Mouse (Mus musculus): ENCODE measurements around the gene Myo7a. TPM values are rescaled to one million over a fixed set of nuclear protein-coding genes. Genes with fewer than 3 reads are reported as not detected.

The Myo7a gene
- polyA plus RNA-seq, 1 experiment from 2014 or later: 9.7 TPM

- Histone ChIP-seq H3K4me1 (ENCODE audit: control insufficient read depth, insufficient read depth, low read length) (no peaks in the 10 kb centered on the region), H3K27ac (replicated peaks; ENCODE audit: low read depth, low read length) (no peak overlapping the region), H3K9ac (replicated peaks; ENCODE audit: low read length) (no peak overlapping the region), H3K4me2 (ENCODE audit: low read depth, low read length) (no peak overlapping the region), H3K9me3 (replicated peaks; ENCODE audit: control insufficient read depth, low read length) (no peaks in the 10 kb centered on the region), H3K36me3 (replicated peaks; ENCODE audit: control insufficient read depth, insufficient read depth, low read depth, low read length) (no peaks in the 10 kb centered on the region), H3K27me3 (ENCODE audit: control insufficient read depth, insufficient read depth, low read length) (no peaks in the 10 kb centered on the region), H3K4me3 (ENCODE audit: low read depth, low read length) (no peak overlapping the region)
- 40% methylated on average over 2 of the region's 2 CpGs for WGBS
- ATAC-seq (replicated peaks; ENCODE audit: insufficient number of reproducible peaks, low FRiP score, low TSS enrichment, low read depth) (no peak), DNase-seq (ENCODE audit: low spot score) (peak; percentile 21)
Observed at GRCm38 (mm10) chr7:98086346-98086745, 33.0 kb downstream of the Myo7a start.

- Histone ChIP-seq H3K9ac (replicated peaks; ENCODE audit: low read length) (no peak overlapping the region), H3K27ac (replicated peaks; ENCODE audit: low read depth, low read length) (no peak overlapping the region), H3K27me3 (ENCODE audit: control insufficient read depth, insufficient read depth, low read length) (no peaks in the 10 kb centered on the region), H3K4me3 (ENCODE audit: low read depth, low read length) (no peak overlapping the region), H3K36me3 (replicated peaks; ENCODE audit: control insufficient read depth, insufficient read depth, low read depth, low read length) (no peaks in the 10 kb centered on the region), H3K4me1 (ENCODE audit: control insufficient read depth, insufficient read depth, low read length) (no peaks in the 10 kb centered on the region), H3K9me3 (replicated peaks; ENCODE audit: control insufficient read depth, low read length) (no peaks in the 10 kb centered on the region), H3K4me2 (ENCODE audit: low read depth, low read length) (no peak overlapping the region)
- ATAC-seq (replicated peaks; ENCODE audit: insufficient number of reproducible peaks, low FRiP score, low TSS enrichment, low read depth): no peak
- WGBS: 74% methylated on average over 7 of the region's 7 CpGs
- no peak for DNase-seq (ENCODE audit: low spot score)
Observed at GRCm38 (mm10) chr7:98085314-98085713, 34.0 kb downstream of the Myo7a start.

DNA sequence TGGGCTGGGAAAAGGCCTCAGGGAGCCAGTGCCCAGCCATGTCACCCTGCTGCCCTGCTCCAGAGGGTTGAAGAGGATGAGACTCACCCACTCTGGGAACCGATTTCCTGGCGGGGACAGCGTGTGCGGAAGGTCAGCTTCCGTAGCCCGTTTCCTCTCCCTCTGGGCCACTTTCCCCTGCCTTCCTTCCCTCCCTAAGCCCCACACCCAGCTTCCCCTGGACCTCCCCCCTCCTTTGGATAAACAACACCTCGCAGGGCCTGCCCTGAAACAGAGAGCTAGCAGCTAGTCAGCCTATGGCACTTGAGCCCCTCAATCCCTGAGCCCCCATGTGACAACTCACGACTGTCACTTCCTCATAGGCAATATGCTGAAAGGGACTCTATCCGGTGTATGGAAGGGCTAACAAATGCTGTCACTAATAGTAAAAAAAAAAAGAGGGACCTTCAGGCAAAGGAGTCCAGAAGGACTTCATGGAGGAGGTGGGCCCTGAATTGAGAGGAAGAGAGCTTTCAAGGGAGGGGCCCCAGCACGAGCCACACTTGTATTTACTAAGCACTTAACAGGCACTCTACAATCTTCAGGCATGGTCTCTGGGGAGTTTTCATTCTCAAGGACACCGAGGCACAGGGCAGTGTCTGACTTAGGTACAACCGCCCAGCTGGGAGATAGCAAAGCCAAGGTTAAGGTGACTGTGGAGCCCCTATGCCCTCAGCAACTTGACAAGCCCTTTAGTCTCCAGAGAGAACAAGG is 34.6 kb downstream of the Myo7a start:
- Histone ChIP-seq H3K36me3 (replicated peaks; ENCODE audit: control insufficient read depth, insufficient read depth, low read depth, low read length) (no peaks in the 10 kb centered on the region), H3K4me2 (ENCODE audit: low read depth, low read length) (no peak overlapping the region), H3K9ac (replicated peaks; ENCODE audit: low read length) (no peak overlapping the region), H3K27me3 (ENCODE audit: control insufficient read depth, insufficient read depth, low read length) (no peaks in the 10 kb centered on the region), H3K4me3 (ENCODE audit: low read depth, low read length) (no peak overlapping the region), H3K9me3 (replicated peaks; ENCODE audit: control insufficient read depth, low read length) (no peaks in the 10 kb centered on the region), H3K27ac (replicated peaks; ENCODE audit: low read depth, low read length) (no peak overlapping the region), H3K4me1 (ENCODE audit: control insufficient read depth, insufficient read depth, low read length) (no peaks in the 10 kb centered on the region)
- no peak for DNase-seq (ENCODE audit: low spot score)
- WGBS: 44% methylated on average over 12 of the region's 12 CpGs
- ATAC-seq (replicated peaks; ENCODE audit: insufficient number of reproducible peaks, low FRiP score, low TSS enrichment, low read depth): no peak

DNA sequence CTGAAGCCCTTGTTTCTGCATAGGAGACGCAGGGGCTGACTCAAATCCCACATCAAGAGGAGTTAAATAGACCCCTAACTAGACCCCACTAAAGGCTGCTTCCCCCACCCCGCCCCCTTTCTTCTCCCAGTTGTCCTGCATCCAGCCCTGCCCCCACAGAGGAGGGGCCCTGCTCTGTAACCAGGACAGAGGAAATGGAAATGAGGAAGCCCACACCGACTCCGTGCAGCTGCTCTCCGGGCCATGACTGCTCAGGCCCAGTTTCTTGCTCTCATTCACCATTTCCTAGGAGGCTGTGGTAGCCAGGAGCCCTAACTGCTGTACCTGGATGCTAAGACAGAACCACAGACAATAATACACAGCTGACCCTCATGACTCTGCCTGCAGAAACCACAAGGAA is 36.9 kb downstream of the Myo7a start:
- Histone ChIP-seq H3K36me3 (replicated peaks; ENCODE audit: control insufficient read depth, insufficient read depth, low read depth, low read length) (no peaks in the 10 kb centered on the region), H3K9me3 (replicated peaks; ENCODE audit: control insufficient read depth, low read length) (no peaks in the 10 kb centered on the region), H3K4me2 (ENCODE audit: low read depth, low read length) (no peak overlapping the region), H3K27ac (replicated peaks; ENCODE audit: low read depth, low read length) (no peak overlapping the region), H3K4me3 (ENCODE audit: low read depth, low read length) (no peak overlapping the region), H3K4me1 (ENCODE audit: control insufficient read depth, insufficient read depth, low read length) (no peaks in the 10 kb centered on the region), H3K27me3 (ENCODE audit: control insufficient read depth, insufficient read depth, low read length) (no peaks in the 10 kb centered on the region), H3K9ac (replicated peaks; ENCODE audit: low read length) (no peak overlapping the region)
- ATAC-seq (replicated peaks; ENCODE audit: insufficient number of reproducible peaks, low FRiP score, low TSS enrichment, low read depth) (no peak), DNase-seq (ENCODE audit: low spot score) (no peak)
- WGBS: 22% methylated on average over 5 of the region's 5 CpGs

- no peaks in the 10 kb centered on the region for H3K9me3 ChIP-seq (replicated peaks; ENCODE audit: control insufficient read depth, low read length)
- H3K4me3 ChIP-seq (ENCODE audit: low read depth, low read length): no peak overlapping the region
- DNase-seq (ENCODE audit: low spot score): no peak
- H3K36me3 ChIP-seq (replicated peaks; ENCODE audit: control insufficient read depth, insufficient read depth, low read depth, low read length): no peaks in the 10 kb centered on the region
- 92% methylated on average over 11 of the region's 11 CpGs for WGBS
- H3K4me2 ChIP-seq (ENCODE audit: low read depth, low read length): no peak overlapping the region
- H3K9ac ChIP-seq (replicated peaks; ENCODE audit: low read length): no peak overlapping the region
- no peak overlapping the region for H3K27ac ChIP-seq (replicated peaks; ENCODE audit: low read depth, low read length)
- H3K4me1 ChIP-seq (ENCODE audit: control insufficient read depth, insufficient read depth, low read length): no peaks in the 10 kb centered on the region
- H3K27me3 ChIP-seq (ENCODE audit: control insufficient read depth, insufficient read depth, low read length): no peaks in the 10 kb centered on the region
- ATAC-seq (replicated peaks; ENCODE audit: insufficient number of reproducible peaks, low FRiP score, low TSS enrichment, low read depth): no peak
Observed at GRCm38 (mm10) chr7:98077453-98077852, 41.9 kb downstream of the Myo7a start.

- H3K4me1 ChIP-seq (ENCODE audit: control insufficient read depth, insufficient read depth, low read length): no peaks in the 10 kb centered on the region
- DNase-seq (ENCODE audit: low spot score) (peak; percentile 91), ATAC-seq (replicated peaks; ENCODE audit: insufficient number of reproducible peaks, low FRiP score, low TSS enrichment, low read depth) (no peak)
- no peak overlapping the region for H3K4me3 ChIP-seq (ENCODE audit: low read depth, low read length)
- WGBS: 41% methylated on average over 5 of the region's 5 CpGs
- no peak overlapping the region for H3K27ac ChIP-seq (replicated peaks; ENCODE audit: low read depth, low read length)
- H3K9me3 ChIP-seq (replicated peaks; ENCODE audit: control insufficient read depth, low read length): no peaks in the 10 kb centered on the region
- H3K9ac ChIP-seq (replicated peaks; ENCODE audit: low read length): no peak overlapping the region
- H3K27me3 ChIP-seq (ENCODE audit: control insufficient read depth, insufficient read depth, low read length): no peaks in the 10 kb centered on the region
- H3K4me2 ChIP-seq (ENCODE audit: low read depth, low read length): no peak overlapping the region
- H3K36me3 ChIP-seq (replicated peaks; ENCODE audit: control insufficient read depth, insufficient read depth, low read depth, low read length): no peaks in the 10 kb centered on the region
Observed at GRCm38 (mm10) chr7:98071620-98072019, 47.7 kb downstream of the Myo7a start.

- Histone ChIP-seq H3K4me1 (ENCODE audit: control insufficient read depth, insufficient read depth, low read length) (no peaks in the 10 kb centered on the region), H3K36me3 (replicated peaks; ENCODE audit: control insufficient read depth, insufficient read depth, low read depth, low read length) (no peaks in the 10 kb centered on the region), H3K9ac (replicated peaks; ENCODE audit: low read length) (no peak overlapping the region), H3K4me2 (ENCODE audit: low read depth, low read length) (no peak overlapping the region), H3K27ac (replicated peaks; ENCODE audit: low read depth, low read length) (no peak overlapping the region), H3K27me3 (ENCODE audit: control insufficient read depth, insufficient read depth, low read length) (no peaks in the 10 kb centered on the region), H3K9me3 (replicated peaks; ENCODE audit: control insufficient read depth, low read length) (no peaks in the 10 kb centered on the region), H3K4me3 (ENCODE audit: low read depth, low read length) (no peak overlapping the region)
- no peak for ATAC-seq (replicated peaks; ENCODE audit: insufficient number of reproducible peaks, low FRiP score, low TSS enrichment, low read depth)
- WGBS: 74% methylated on average over 11 of the region's 11 CpGs
- DNase-seq (ENCODE audit: low spot score): no peak
Observed at GRCm38 (mm10) chr7:98066229-98066628, 53.1 kb downstream of the Myo7a start.

- no peak overlapping the region for H3K4me3 ChIP-seq (ENCODE audit: low read depth, low read length)
- H3K4me1 ChIP-seq (ENCODE audit: control insufficient read depth, insufficient read depth, low read length): no peaks in the 10 kb centered on the region
- WGBS: 88% methylated on average over 8 of the region's 8 CpGs
- no peaks in the 10 kb centered on the region for H3K9me3 ChIP-seq (replicated peaks; ENCODE audit: control insufficient read depth, low read length)
- no peaks in the 10 kb centered on the region for H3K27me3 ChIP-seq (ENCODE audit: control insufficient read depth, insufficient read depth, low read length)
- H3K4me2 ChIP-seq (ENCODE audit: low read depth, low read length): no peak overlapping the region
- H3K9ac ChIP-seq (replicated peaks; ENCODE audit: low read length): no peak overlapping the region
- H3K36me3 ChIP-seq (replicated peaks; ENCODE audit: control insufficient read depth, insufficient read depth, low read depth, low read length): no peaks in the 10 kb centered on the region
- DNase-seq (ENCODE audit: low spot score): no peak
- H3K27ac ChIP-seq (replicated peaks; ENCODE audit: low read depth, low read length): no peak overlapping the region
- no peak for ATAC-seq (replicated peaks; ENCODE audit: insufficient number of reproducible peaks, low FRiP score, low TSS enrichment, low read depth)
Observed at GRCm38 (mm10) chr7:98054942-98055341, 64.4 kb downstream of the Myo7a start.
